Mouse (Mus musculus) thymus, adult 18-20 months (tissue): ENCODE measurements around the gene Mxra7.
A peak's percentile ranks its signal among the peaks of the same experiment; 100 is the strongest.
"Not testable (repeated sequence)": the region's sequence is repeated elsewhere in the genome, so short reads cannot be mapped to it uniquely, and the experiment has no call there.

Experiments used
- DNase-seq, 2 experiments: peaks; one replicate each; pipeline ENCODE4 v3.0.0; 2022; ENCODE audit warnings: mixed read lengths in 2 of 2

The Mxra7 gene

GRCm38 (mm10) chr11:116827534-116828165 is at the start of gene Mxra7:
TSS of gene Mxra7 (minus strand) at chr11:116828046.
- no peak for DNase-seq

GRCm38 (mm10) chr11:116873987-116874386 is 46.1 kb upstream of the Mxra7 start:
- DNase-seq = no peak

- no peak for DNase-seq
Measured at GRCm38 (mm10) chr11:116871538-116871937, 43.7 kb upstream of the Mxra7 start.

GRCm38 (mm10) chr11:116869641-116870040 is 41.8 kb upstream of the Mxra7 start:
- no peak for DNase-seq

- no peak for DNase-seq
Measured at GRCm38 (mm10) chr11:116869223-116869622, 41.4 kb upstream of the Mxra7 start.

- no peak for DNase-seq
Measured at GRCm38 (mm10) chr11:116868129-116868528, 40.3 kb upstream of the Mxra7 start.

GRCm38 (mm10) chr11:116865945-116866585 is 38.2 kb upstream of the Mxra7 start:
- no peak for DNase-seq

- no peak for DNase-seq
Measured at GRCm38 (mm10) chr11:116864444-116864843, 36.6 kb upstream of the Mxra7 start.

GRCm38 (mm10) chr11:116857183-116857850 is 29.5 kb upstream of the Mxra7 start:
- no peak for DNase-seq

- no peak for DNase-seq
Measured at GRCm38 (mm10) chr11:116854279-116854678, 26.4 kb upstream of the Mxra7 start.

- DNase-seq = peak; percentile 95
Measured at GRCm38 (mm10) chr11:116853512-116853928, 25.7 kb upstream of the Mxra7 start.

- peak; percentile 91 to 94 for DNase-seq
Measured at GRCm38 (mm10) chr11:116852891-116853511, 25.2 kb upstream of the Mxra7 start, which contains the start of gene Srsf2. TSS of gene Srsf2 (minus strand) at chr11:116853094.

- DNase-seq = peak; percentile 76 to 78
Measured at GRCm38 (mm10) chr11:116852291-116852890, 24.5 kb upstream of the Mxra7 start, which contains the start of gene Mfsd11. TSS of gene Mfsd11 (plus strand) at chr11:116852440.

- DNase-seq = no peak
Measured at GRCm38 (mm10) chr11:116851576-116852290, 23.9 kb upstream of the Mxra7 start.

- no peak for DNase-seq
Measured at GRCm38 (mm10) chr11:116850833-116851477, 23.1 kb upstream of the Mxra7 start.

- DNase-seq = no peak
Measured at GRCm38 (mm10) chr11:116850085-116850484, 22.2 kb upstream of the Mxra7 start.

GRCm38 (mm10) chr11:116849587-116849986 is 21.7 kb upstream of the Mxra7 start:
- DNase-seq = no peak

- DNase-seq = not testable (repeated sequence)
Measured at GRCm38 (mm10) chr11:116848877-116849178, 21.0 kb upstream of the Mxra7 start.

- no peak for DNase-seq
Measured at GRCm38 (mm10) chr11:116848086-116848876, 20.4 kb upstream of the Mxra7 start.

GRCm38 (mm10) chr11:116847187-116848085 is 19.6 kb upstream of the Mxra7 start:
- no peak for DNase-seq
